Mouse (Mus musculus) ovary, adult 2 months (tissue): Measurements from ENCODE around the gene Vmn1r60. TPM values are rescaled to one million over a fixed set of nuclear protein-coding genes. Genes with fewer than 3 reads are reported as not detected.

Source experiments
- polyA plus RNA-seq: library from polyadenylated mRNA; depleted of rRNA; stranded (reverse); fragments of >200 nt; gene quantifications from 2 replicates; pipeline ENCODE4 v1.2.3, GENCODE M21; 2012; rRNA removed

Vmn1r60 gene
- polyA plus RNA-seq: not detected in 2 replicates

DNA sequence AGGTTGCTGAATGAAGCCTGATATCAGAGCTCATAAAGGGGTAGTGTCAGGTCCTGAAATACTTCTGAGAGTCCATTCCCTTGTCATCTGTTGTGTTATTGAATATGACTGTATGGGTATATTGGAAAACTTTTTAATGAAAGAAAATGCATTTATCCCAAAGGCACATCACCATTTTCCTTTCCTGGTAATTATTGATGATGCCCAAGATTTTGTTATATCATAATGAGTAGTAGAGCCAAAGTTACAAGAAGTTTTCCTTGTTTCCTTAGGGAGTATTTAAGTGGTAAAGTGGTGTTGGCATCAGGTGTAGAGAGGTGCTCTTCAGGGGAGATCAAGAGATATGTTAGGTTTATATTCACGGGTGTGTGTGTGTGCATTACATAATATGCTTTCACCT is at the start of gene Vmn1r60:
Vmn1r60 (minus strand) TSS at position 101 of the 400 bp plus-strand sequence.

DNA sequence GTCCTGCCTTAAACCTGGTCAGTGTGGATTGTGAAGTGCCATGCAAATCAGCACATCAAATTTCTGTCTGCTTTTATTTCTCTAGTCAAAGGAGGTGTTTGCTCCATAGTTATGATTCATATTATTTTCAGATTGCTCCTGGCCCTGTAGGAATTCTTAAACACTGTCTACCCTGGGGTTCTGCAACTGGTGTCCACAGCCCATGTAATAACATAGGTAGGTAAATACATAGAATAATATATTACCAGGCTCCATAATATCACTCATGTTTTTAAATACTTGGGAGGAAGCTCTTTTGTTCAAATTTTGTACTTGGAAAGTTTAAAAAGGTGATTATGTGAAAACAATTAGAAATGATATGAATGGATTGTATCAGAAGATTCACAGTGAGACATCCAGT is 53.3 kb downstream of the Vmn1r60 start, which contains the start of gene Vmn2r28:
Vmn2r28 (minus strand) TSS at position 101 of the 400 bp plus-strand sequence.

Other genes with a start within 250 kb of the Vmn1r60 start
- gene Gm5065, start 196.8 kb downstream of the Vmn1r60 start, polyA plus RNA-seq: 0.24 TPM in 1 of 2 replicates, not detected in the other
- 0.35 and 0.81 TPM in 2 replicates for gene Nlrp2, start 196.3 kb downstream of the Vmn1r60 start, polyA plus RNA-seq
- gene Vmn1r58, start 133.9 kb downstream of the Vmn1r60 start, polyA plus RNA-seq: not detected in 2 replicates
- not detected in 2 replicates for gene Vmn1r59, start 90.5 kb downstream of the Vmn1r60 start, polyA plus RNA-seq
- not detected in 2 replicates for gene Vmn2r28, start 53.4 kb downstream of the Vmn1r60 start, polyA plus RNA-seq
- gene Vmn1r61, start 66.0 kb upstream of the Vmn1r60 start, polyA plus RNA-seq: not detected in 2 replicates
- gene Vmn1r62, start 126.3 kb upstream of the Vmn1r60 start, polyA plus RNA-seq: not detected in 2 replicates